Mouse (Mus musculus) midbrain, embryonic 12.5 days (tissue): ENCODE results near the gene Osbpl3. TPM values are rescaled to one million over a fixed set of nuclear protein-coding genes. Genes with fewer than 3 reads are reported as not detected.

ENCODE experiments used
- ATAC-seq: fragments of 200-750 bp; cut with Nextera tagmentation; 2 replicates; pipeline ENCODE4 v1.8.0; 2017; ENCODE audit warnings: low read depth, moderate TSS enrichment, moderate library complexity; ENCODE audit not compliant: low FRiP score
- H3K27ac ChIP-seq: fragments of 300-500 bp; sonication (generic); replicated peaks from 2 replicates; pipeline ENCODE4 v1.5.1; 2016; ENCODE audit warnings: mild to moderate bottlenecking
- H3K27me3 ChIP-seq: fragments of 300-500 bp; sonication (generic); 2 replicates; pipeline ENCODE4 v1.6.1; 2016; ENCODE audit warnings: mild to moderate bottlenecking
- H3K36me3 ChIP-seq: fragments of 300-500 bp; sonication (generic); 2 replicates; pipeline ENCODE4 v1.6.1; 2016
- H3K4me1 ChIP-seq: fragments of 300-500 bp; sonication (generic); 2 replicates; pipeline ENCODE4 v1.6.1; 2016
- H3K4me2 ChIP-seq: fragments of 300-500 bp; sonication (generic); replicated peaks from 2 replicates; pipeline ENCODE4 v1.6.1; 2016; ENCODE audit warnings: mild to moderate bottlenecking, moderate library complexity
- H3K4me3 ChIP-seq: fragments of 300-500 bp; sonication (generic); 2 replicates; pipeline ENCODE4 v1.5.1; 2016; ENCODE audit warnings: mild to moderate bottlenecking
- H3K9ac ChIP-seq: fragments of 300-500 bp; sonication (generic); replicated peaks from 2 replicates; pipeline ENCODE4 v1.6.1; 2016; ENCODE audit warnings: mild to moderate bottlenecking, moderate library complexity
- H3K9me3 ChIP-seq: fragments of 300-500 bp; sonication (generic); 2 replicates; pipeline ENCODE4 v1.6.1; 2016; ENCODE audit warnings: mild to moderate bottlenecking
- WGBS: fragments of 180-500 bp; shearing (Covaris S2); methylation state at CpG from one replicate; pipeline ENCODE4 v1.1.7; 2016; 5-methylcytosine and 5-hydroxymethylcytosine counted together
- polyA plus RNA-seq: library from polyadenylated mRNA; unstranded; fragments of >200 nt; fragmentation: Nextera tagmentation; extraction: Ambion mirVana; gene quantifications from 2 replicates; pipeline ENCODE4 v1.2.1, GENCODE M21; 2016

The Osbpl3 gene
- polyA plus RNA-seq, 1 experiment from 2014 or later = 9.5 TPM

GRCm38 (mm10) chr6:50398324-50398723, 57.7 kb downstream of the Osbpl3 start:
- Histone ChIP-seq H3K27ac (no peak overlapping the region), H3K4me2 (no peak overlapping the region), H3K36me3 (no peaks in the 10 kb centered on the region), H3K9ac (no peak overlapping the region), H3K27me3 (no peaks in the 10 kb centered on the region), H3K9me3 (no peaks in the 10 kb centered on the region), H3K4me1 (peaks cover 6% of the 10 kb centered on the region; the same call in 1 of the 2 replicates), H3K4me3 (no peak overlapping the region)
- 92% methylated on average over 6 of the region's 6 CpGs for WGBS
- no peak for ATAC-seq

- Histone ChIP-seq H3K36me3 (no peaks in the 10 kb centered on the region), H3K4me3 (no peak overlapping the region), H3K27ac (no peak overlapping the region), H3K4me2 (no peak overlapping the region), H3K9ac (no peak overlapping the region), H3K9me3 (no peaks in the 10 kb centered on the region), H3K27me3 (no peaks in the 10 kb centered on the region), H3K4me1 (peaks cover 6% of the 10 kb centered on the region; the same call in 1 of the 2 replicates)
- ATAC-seq = no peak
- WGBS = 80% methylated on average over 5 of the region's 5 CpGs
Measured at GRCm38 (mm10) chr6:50397116-50397515, 58.9 kb downstream of the Osbpl3 start.

GRCm38 (mm10) chr6:50395641-50396312, 60.2 kb downstream of the Osbpl3 start:
- peaks cover 6% of the 10 kb centered on the region; the same call in 1 of the 2 replicates for H3K4me1 ChIP-seq
- ATAC-seq = no peak
- no peak overlapping the region for H3K9ac ChIP-seq
- H3K27me3 ChIP-seq = no peaks in the 10 kb centered on the region
- no peak overlapping the region for H3K27ac ChIP-seq
- H3K4me3 ChIP-seq = no peak overlapping the region
- WGBS = 60% methylated on average over 7 of the region's 7 CpGs
- H3K4me2 ChIP-seq = no peak overlapping the region
- H3K9me3 ChIP-seq = no peaks in the 10 kb centered on the region
- no peaks in the 10 kb centered on the region for H3K36me3 ChIP-seq

- 86% methylated on average over 3 of the region's 3 CpGs for WGBS
- ATAC-seq = no peak
Measured at GRCm38 (mm10) chr6:50394432-50394831, 61.6 kb downstream of the Osbpl3 start.

GRCm38 (mm10) chr6:50393960-50394359, 62.0 kb downstream of the Osbpl3 start:
- Histone ChIP-seq H3K27ac (no peak overlapping the region), H3K4me2 (no peak overlapping the region), H3K27me3 (no peaks in the 10 kb centered on the region), H3K4me1 (0 out of 2 replicates have a peak, but pooled peaks cover 4% of the 10 kb centered on the region), H3K4me3 (no peak overlapping the region), H3K9me3 (no peaks in the 10 kb centered on the region), H3K36me3 (no peaks in the 10 kb centered on the region), H3K9ac (no peak overlapping the region)
- ATAC-seq = no peak
- whole genome bisulfite sequencing = 91% methylated on average over 8 of the region's 8 CpGs

More at GRCm38 (mm10) chr6:50394432-50394831, 61.6 kb downstream of the Osbpl3 start:
- Histone ChIP-seq H3K9me3 (no peaks in the 10 kb centered on the region), H3K36me3 (no peaks in the 10 kb centered on the region), H3K4me3 (no peak overlapping the region), H3K4me2 (no peak overlapping the region), H3K27me3 (no peaks in the 10 kb centered on the region), H3K27ac (no peak overlapping the region), H3K9ac (no peak overlapping the region), H3K4me1 (peaks cover 5% of the 10 kb centered on the region; the same call in 1 of the 2 replicates)

- 0 out of 2 replicates have a peak, but pooled peaks cover 4% of the 10 kb centered on the region for H3K4me1 ChIP-seq
- ATAC-seq = no peak
- no peaks in the 10 kb centered on the region for H3K36me3 ChIP-seq
- no peaks in the 10 kb centered on the region for H3K27me3 ChIP-seq
- H3K27ac ChIP-seq = no peak overlapping the region
- H3K4me2 ChIP-seq = no peak overlapping the region
- 81% methylated on average over 3 of the region's 3 CpGs for WGBS
- no peak overlapping the region for H3K4me3 ChIP-seq
- no peaks in the 10 kb centered on the region for H3K9me3 ChIP-seq
- H3K9ac ChIP-seq = no peak overlapping the region
Measured at GRCm38 (mm10) chr6:50391951-50392350, 64.0 kb downstream of the Osbpl3 start.

GRCm38 (mm10) chr6:50390313-50390712, 65.7 kb downstream of the Osbpl3 start:
- H3K4me2 ChIP-seq = no peak overlapping the region
- WGBS = 81% methylated on average over 5 of the region's 5 CpGs
- no peak overlapping the region for H3K4me3 ChIP-seq
- no peaks in the 10 kb centered on the region for H3K27me3 ChIP-seq
- no peaks in the 10 kb centered on the region for H3K4me1 ChIP-seq
- H3K27ac ChIP-seq = no peak overlapping the region
- H3K9ac ChIP-seq = no peak overlapping the region
- H3K9me3 ChIP-seq = no peaks in the 10 kb centered on the region
- ATAC-seq = no peak
- H3K36me3 ChIP-seq = no peaks in the 10 kb centered on the region

- ATAC-seq = no peak
- H3K4me3 ChIP-seq = no peak overlapping the region
- WGBS = 79% methylated on average over 5 of the region's 5 CpGs
Measured at GRCm38 (mm10) chr6:50387629-50388028, 68.4 kb downstream of the Osbpl3 start.

GRCm38 (mm10) chr6:50386497-50386896, 69.5 kb downstream of the Osbpl3 start:
- Histone ChIP-seq H3K27me3 (no peaks in the 10 kb centered on the region), H3K9ac (no peak overlapping the region), H3K4me2 (no peak overlapping the region), H3K9me3 (no peaks in the 10 kb centered on the region), H3K4me1 (no peaks in the 10 kb centered on the region), H3K27ac (no peak overlapping the region), H3K4me3 (no peak overlapping the region), H3K36me3 (no peaks in the 10 kb centered on the region)
- no peak for ATAC-seq
- WGBS = 91% methylated on average over 4 of the region's 4 CpGs

More at GRCm38 (mm10) chr6:50387629-50388028, 68.4 kb downstream of the Osbpl3 start:
- no peak overlapping the region for H3K27ac ChIP-seq
- no peaks in the 10 kb centered on the region for H3K4me1 ChIP-seq
- no peak overlapping the region for H3K9ac ChIP-seq
- H3K36me3 ChIP-seq = no peaks in the 10 kb centered on the region
- H3K4me2 ChIP-seq = no peak overlapping the region
- no peaks in the 10 kb centered on the region for H3K27me3 ChIP-seq
- H3K9me3 ChIP-seq = no peaks in the 10 kb centered on the region

GRCm38 (mm10) chr6:50385451-50386013, 70.5 kb downstream of the Osbpl3 start:
- WGBS = 97% methylated on average over 8 of the region's 8 CpGs
- Histone ChIP-seq H3K27me3 (no peaks in the 10 kb centered on the region), H3K9ac (no peak overlapping the region), H3K4me3 (no peak overlapping the region), H3K36me3 (no peaks in the 10 kb centered on the region), H3K9me3 (no peaks in the 10 kb centered on the region), H3K27ac (no peak overlapping the region), H3K4me2 (no peak overlapping the region), H3K4me1 (no peaks in the 10 kb centered on the region)
- ATAC-seq = no peak

- H3K9me3 ChIP-seq = no peaks in the 10 kb centered on the region
- H3K9ac ChIP-seq = no peak overlapping the region
- H3K27ac ChIP-seq = no peak overlapping the region
- no peak for ATAC-seq
- no peak overlapping the region for H3K4me2 ChIP-seq
- no peaks in the 10 kb centered on the region for H3K4me1 ChIP-seq
- no peaks in the 10 kb centered on the region for H3K36me3 ChIP-seq
- H3K27me3 ChIP-seq = no peaks in the 10 kb centered on the region
- H3K4me3 ChIP-seq = no peak overlapping the region
- 89% methylated on average over 7 of the region's 7 CpGs for WGBS
Measured at GRCm38 (mm10) chr6:50382711-50383110, 73.3 kb downstream of the Osbpl3 start.

- ATAC-seq = no peak
- Histone ChIP-seq H3K27me3 (no peaks in the 10 kb centered on the region), H3K9ac (no peak overlapping the region), H3K4me1 (no peaks in the 10 kb centered on the region), H3K4me2 (no peak overlapping the region), H3K36me3 (no peaks in the 10 kb centered on the region), H3K27ac (no peak overlapping the region), H3K9me3 (no peaks in the 10 kb centered on the region), H3K4me3 (no peak overlapping the region)
- 66% methylated on average over 8 of the region's 8 CpGs for WGBS
Measured at GRCm38 (mm10) chr6:50382196-50382595, 73.8 kb downstream of the Osbpl3 start.
